Mouse (Mus musculus) heart, embryonic 14.5 days (tissue): ENCODE measurements around the gene Mapkapk2. TPM values are rescaled to one million over a fixed set of nuclear protein-coding genes. Genes with fewer than 3 reads are reported as not detected.

Experiments used
- ATAC-seq: fragments of 200-750 bp; cut with Nextera tagmentation; 2 replicates; pipeline ENCODE4 v1.8.0; 2017; ENCODE audit warnings: low read depth, moderate TSS enrichment; ENCODE audit not compliant: insufficient number of reproducible peaks, insufficient read depth, low FRiP score
- H3K27ac ChIP-seq, 2 experiments: fragments of 200-500 bp in 1 of 2; fragments of 300-500 bp in 1 of 2; sonication (generic) in 1 of 2; replicated peaks in 1 of 2; 2 replicates each; pipeline ENCODE4 v1.5.1; 2012 to 2014; ENCODE audit warnings: low read depth in 2 of 2, low read length in 2 of 2, control low read depth in 1 of 2, mild to moderate bottlenecking in 1 of 2, mixed read lengths in 1 of 2; ENCODE audit not compliant: control insufficient read depth in 1 of 2, insufficient read depth in 1 of 2
- H3K27me3 ChIP-seq: fragments of 300-500 bp; sonication (generic); 2 replicates; pipeline ENCODE4 v1.6.1; 2014; ENCODE audit warnings: mild to moderate bottlenecking, low read length, control low read depth; ENCODE audit not compliant: control insufficient read depth, insufficient read depth
- H3K36me3 ChIP-seq: fragments of 300-500 bp; sonication (generic); 2 replicates; pipeline ENCODE4 v1.6.1; 2014; ENCODE audit warnings: mild to moderate bottlenecking, control low read depth, low read length, mixed read lengths; ENCODE audit not compliant: control insufficient read depth, insufficient read depth
- H3K4me1 ChIP-seq, 2 experiments: fragments of 200-500 bp in 1 of 2; fragments of 300-500 bp in 1 of 2; sonication (generic) in 1 of 2; 2 replicates each; pipeline ENCODE4 v1.6.1; 2012 to 2014; ENCODE audit warnings: low read length in 2 of 2, control low read depth in 1 of 2, mixed read lengths in 1 of 2; ENCODE audit not compliant: control insufficient read depth in 2 of 2, insufficient read depth in 2 of 2
- H3K4me2 ChIP-seq: fragments of 300-500 bp; sonication (generic); 2 replicates; pipeline ENCODE4 v1.6.1; 2014; ENCODE audit warnings: mild to moderate bottlenecking, low read length
- H3K4me3 ChIP-seq, 2 experiments: fragments of 200-500 bp in 1 of 2; fragments of 300-500 bp in 1 of 2; sonication (generic) in 1 of 2; 2 replicates each; pipeline ENCODE4 v1.5.1; 2012 to 2014; ENCODE audit warnings: low read length in 2 of 2, mild to moderate bottlenecking in 2 of 2, control low read depth in 1 of 2, low read depth in 1 of 2, moderate library complexity in 1 of 2; ENCODE audit not compliant: control insufficient read depth in 1 of 2, insufficient read depth in 1 of 2
- H3K9ac ChIP-seq: fragments of 300-500 bp; sonication (generic); 2 replicates; pipeline ENCODE4 v1.6.1; 2014; ENCODE audit warnings: mild to moderate bottlenecking, low read length
- H3K9me3 ChIP-seq: fragments of 300-500 bp; sonication (generic); 2 replicates; pipeline ENCODE4 v1.6.1; 2016; ENCODE audit warnings: low read length, control low read depth; ENCODE audit not compliant: control insufficient read depth
- WGBS: fragments of 180-500 bp; shearing (Covaris S2); extraction: QIAGEN DNeasy Blood & Tissue Kit; methylation state at CpG from one replicate; pipeline ENCODE4 v1.1.7; 2014; 5-methylcytosine and 5-hydroxymethylcytosine counted together
- polyA plus RNA-seq: library from polyadenylated mRNA; unstranded; fragments of >200 nt; fragmentation: Nextera tagmentation; extraction: Ambion mirVana; gene quantifications from 2 replicates; pipeline ENCODE4 v1.2.1, GENCODE M21; 2014

Mapkapk2 gene
- polyA plus RNA-seq, 1 experiment from 2014 or later, result 96.1 TPM

- Histone ChIP-seq H3K36me3 (0 out of 2 replicates have a peak, but pooled peaks cover 3% of the 10 kb centered on the region), H3K27me3 (no peaks in the 10 kb centered on the region), H3K4me2 (peak overlapping the region; percentile 52), H3K9ac (peak overlapping the region; percentile 66), H3K9me3 (no peaks in the 10 kb centered on the region), H3K4me3 (0 out of 4 replicates have a peak overlapping the region, but pooled peaks of 1 of the 2 experiments have one; percentile 5), H3K27ac (peak overlapping the region; percentile 94 to 95), H3K4me1 (peaks cover 70 to 99% of the 10 kb centered on the region in 2 experiments)
- ATAC-seq, result no peak
- 62% methylated on average over 2 of the region's 2 CpGs for WGBS
Observed at GRCm38 (mm10) chr1:131089525-131090127, 8.0 kb downstream of the Mapkapk2 start.

- Histone ChIP-seq H3K27ac (peak overlapping the region in 1 of 2 experiments; percentile 94; a peak in 2 of 4 replicates), H3K9ac (peak overlapping the region; percentile 66; the same call in 1 of the 2 replicates), H3K9me3 (no peaks in the 10 kb centered on the region), H3K4me2 (peak overlapping the region; percentile 52), H3K4me3 (no peak overlapping the region), H3K4me1 (peaks cover 73 to 99% of the 10 kb centered on the region in 2 experiments), H3K27me3 (no peaks in the 10 kb centered on the region), H3K36me3 (no peaks in the 10 kb centered on the region)
- WGBS, result 24% methylated on average over 11 of the region's 11 CpGs
- no peak for ATAC-seq
Observed at GRCm38 (mm10) chr1:131088547-131088946, 9.1 kb downstream of the Mapkapk2 start.

- WGBS, result 25% methylated on average over 7 of the region's 7 CpGs
- peak overlapping the region; percentile 28 for H3K4me2 ChIP-seq
- H3K36me3 ChIP-seq, result no peaks in the 10 kb centered on the region
- H3K27ac ChIP-seq, result 0 out of 4 replicates have a peak overlapping the region, but pooled peaks have one; percentile 11 to 25
- no peaks in the 10 kb centered on the region for H3K9me3 ChIP-seq
- no peaks in the 10 kb centered on the region for H3K27me3 ChIP-seq
- H3K9ac ChIP-seq, result peak overlapping the region; percentile 28
- H3K4me3 ChIP-seq, result no peak overlapping the region
- 0 out of 2 replicates have a peak, but pooled peaks have one; percentile 27 for ATAC-seq
- peaks cover 73 to 99% of the 10 kb centered on the region in 2 experiments for H3K4me1 ChIP-seq
Observed at GRCm38 (mm10) chr1:131086907-131087306, 10.7 kb downstream of the Mapkapk2 start.

GRCm38 (mm10) chr1:131085957-131086739 is 11.5 kb downstream of the Mapkapk2 start:
- Histone ChIP-seq H3K4me2 (peak overlapping the region; percentile 28), H3K4me1 (peaks cover 75 to 99% of the 10 kb centered on the region in 2 experiments), H3K4me3 (no peak overlapping the region), H3K9ac (peak overlapping the region; percentile 28; the same call in 1 of the 2 replicates), H3K27ac (0 out of 4 replicates have a peak overlapping the region, but pooled peaks of 1 of the 2 experiments have one; percentile 25), H3K9me3 (no peaks in the 10 kb centered on the region), H3K27me3 (no peaks in the 10 kb centered on the region), H3K36me3 (no peaks in the 10 kb centered on the region)
- WGBS, result 30% methylated on average over 4 of the region's 4 CpGs
- ATAC-seq, result no peak

- no peaks in the 10 kb centered on the region for H3K36me3 ChIP-seq
- ATAC-seq, result no peak
- no peaks in the 10 kb centered on the region for H3K27me3 ChIP-seq
- WGBS, result 51% methylated on average over 3 of the region's 3 CpGs
- H3K4me3 ChIP-seq, result no peak overlapping the region
- no peak overlapping the region for H3K9ac ChIP-seq
- H3K4me1 ChIP-seq, result peaks cover 72 to 99% of the 10 kb centered on the region in 2 experiments
- no peak overlapping the region for H3K27ac ChIP-seq
- no peaks in the 10 kb centered on the region for H3K9me3 ChIP-seq
- peak overlapping the region; percentile 9; the same call in 1 of the 2 replicates for H3K4me2 ChIP-seq
Observed at GRCm38 (mm10) chr1:131085272-131085671, 12.4 kb downstream of the Mapkapk2 start.

- H3K4me2 ChIP-seq, result peak overlapping the region; percentile 31
- peak overlapping the region; percentile 36 to 39; a peak in 2 of 4 replicates for H3K27ac ChIP-seq
- no peak overlapping the region; the same call in 1 of the 2 replicates for H3K9ac ChIP-seq
- no peaks in the 10 kb centered on the region for H3K27me3 ChIP-seq
- no peaks in the 10 kb centered on the region for H3K9me3 ChIP-seq
- no peak overlapping the region for H3K4me3 ChIP-seq
- ATAC-seq, result no peak
- H3K36me3 ChIP-seq, result no peaks in the 10 kb centered on the region
- 21% methylated on average over 8 of the region's 8 CpGs for WGBS
- peaks cover 67 to 99% of the 10 kb centered on the region in 2 experiments for H3K4me1 ChIP-seq
Observed at GRCm38 (mm10) chr1:131084289-131084688, 13.3 kb downstream of the Mapkapk2 start.

GRCm38 (mm10) chr1:131083609-131084008 is 14.0 kb downstream of the Mapkapk2 start:
- Histone ChIP-seq H3K9ac (no peak overlapping the region), H3K27ac (peak overlapping the region; percentile 10 to 39), H3K9me3 (no peaks in the 10 kb centered on the region), H3K36me3 (no peaks in the 10 kb centered on the region), H3K4me3 (no peak overlapping the region), H3K4me2 (peak overlapping the region; percentile 31; the same call in 1 of the 2 replicates), H3K4me1 (peaks cover 66 to 99% of the 10 kb centered on the region in 2 experiments), H3K27me3 (no peaks in the 10 kb centered on the region)
- ATAC-seq, result no peak
- WGBS, result 41% methylated on average over 4 of the region's 4 CpGs
